Mouse (Mus musculus) CD4-positive, CD25-positive, alpha-beta regulatory T cell, adult 4 months (primary cell): ENCODE data around the gene Tdrd5. TPM values are rescaled to one million over a fixed set of nuclear protein-coding genes. Genes with fewer than 3 reads are reported as not detected.
A peak's percentile ranks its signal among the peaks of the same experiment; 100 is the strongest.
"Not testable (repeated sequence)": the region's sequence is repeated elsewhere in the genome, so short reads cannot be mapped to it uniquely, and the experiment has no call there.

Experiments used
- ATAC-seq: one replicate; pipeline ENCODE4 v1.8.0; 2017
- polyA plus RNA-seq, 2 experiments: library from polyadenylated mRNA; unstranded; fragments of 100-300 nt; shearing (Covaris generic); gene quantifications; one replicate each; pipeline ENCODE4 v1.2.1; 2017

Gene Tdrd5
- polyA plus RNA-seq, 2 experiments from 2014 or later: not detected

- no peak for ATAC-seq
These were observed 48.6 kb downstream of the Tdrd5 start for GRCm38 (mm10) chr1:156254866-156255265.

GRCm38 (mm10) chr1:156251096-156251495 is 52.4 kb downstream of the Tdrd5 start:
- not testable (repeated sequence) for ATAC-seq

- ATAC-seq: no peak
These were observed 55.6 kb downstream of the Tdrd5 start for GRCm38 (mm10) chr1:156247893-156248292.

GRCm38 (mm10) chr1:156241713-156242348 is 61.6 kb downstream of the Tdrd5 start:
- ATAC-seq: peak; percentile 81

GRCm38 (mm10) chr1:156241035-156241434 is 62.4 kb downstream of the Tdrd5 start:
- no peak for ATAC-seq

- no peak for ATAC-seq
These were observed 72.3 kb downstream of the Tdrd5 start for GRCm38 (mm10) chr1:156231122-156231521.

- no peak for ATAC-seq
These were observed 73.0 kb downstream of the Tdrd5 start for GRCm38 (mm10) chr1:156230339-156231089.

- ATAC-seq: no peak
These were observed 74.0 kb downstream of the Tdrd5 start for GRCm38 (mm10) chr1:156229448-156229847.

GRCm38 (mm10) chr1:156228728-156229127 is 74.7 kb downstream of the Tdrd5 start:
- no peak for ATAC-seq

GRCm38 (mm10) chr1:156226903-156227302 is 76.6 kb downstream of the Tdrd5 start:
- no peak for ATAC-seq

- ATAC-seq: no peak
These were observed 81.1 kb downstream of the Tdrd5 start for GRCm38 (mm10) chr1:156222205-156223000.

GRCm38 (mm10) chr1:156221327-156221726 is 82.1 kb downstream of the Tdrd5 start:
- ATAC-seq: no peak

- ATAC-seq: no peak
These were observed 84.9 kb downstream of the Tdrd5 start for GRCm38 (mm10) chr1:156218573-156218972.

- ATAC-seq: no peak
These were observed 85.5 kb downstream of the Tdrd5 start for GRCm38 (mm10) chr1:156217941-156218340.

- no peak for ATAC-seq
These were observed 86.1 kb downstream of the Tdrd5 start for GRCm38 (mm10) chr1:156217393-156217792.

GRCm38 (mm10) chr1:156216249-156216648 is 87.2 kb downstream of the Tdrd5 start:
- ATAC-seq: no peak

- no peak for ATAC-seq
These were observed 88.8 kb downstream of the Tdrd5 start for GRCm38 (mm10) chr1:156214651-156215050.

- no peak for ATAC-seq
These were observed 90.5 kb downstream of the Tdrd5 start for GRCm38 (mm10) chr1:156212923-156213322.

- no peak for ATAC-seq
These were observed 91.6 kb downstream of the Tdrd5 start for GRCm38 (mm10) chr1:156211809-156212317.
